Mouse (Mus musculus) heart, adult 2 months (tissue): ENCODE measurements at regions not wholly inside any gene's neighbourhood (a gene's known extent, or its start where the extent isn't known, plus 50 kb on each side); places are given as distances from the start of the nearest gene placed in this dataset.

Source experiments
- DNase-seq, 2 experiments: peaks; one replicate each; pipeline ENCODE4 v3.0.0; 2021
- H3K27ac ChIP-seq: fragments of 200-600 bp; 2 replicates; pipeline ENCODE4 v1.8.1; 2022
- H3K27me3 ChIP-seq: fragments of 200-500 bp; 2 replicates; pipeline ENCODE4 v1.6.1; 2012; ENCODE audit warnings: mild to moderate bottlenecking, low read length, inconsistent platforms, mixed read lengths; ENCODE audit not compliant: control insufficient read depth, insufficient read depth
- H3K36me3 ChIP-seq: fragments of 200-500 bp; 2 replicates; pipeline ENCODE4 v1.6.1; 2012; ENCODE audit warnings: low read length, inconsistent platforms; ENCODE audit not compliant: control insufficient read depth, insufficient read depth
- H3K4me1 ChIP-seq: fragments of 200-500 bp; 2 replicates; pipeline ENCODE4 v1.6.1; 2011; ENCODE audit warnings: low read length; ENCODE audit not compliant: control insufficient read depth, insufficient read depth
- H3K4me3 ChIP-seq: fragments of 200-600 bp; 2 replicates; pipeline ENCODE4 v1.8.1; 2022
- H3K79me2 ChIP-seq: fragments of 200-500 bp; replicated peaks from 2 replicates; pipeline ENCODE4 v1.6.1; 2012; ENCODE audit warnings: mild to moderate bottlenecking, inconsistent platforms, low read length, moderate library complexity, mixed read lengths; ENCODE audit not compliant: control insufficient read depth, insufficient read depth
- H3K9ac ChIP-seq: fragments of 200-500 bp; 2 replicates; pipeline ENCODE4 v1.6.1; 2012; ENCODE audit warnings: low read depth, mild to moderate bottlenecking, control low read depth, inconsistent platforms, low read length, mixed read lengths
- CTCF ChIP-seq: fragments of 200-600 bp; IDR thresholded peaks from 2 replicates; pipeline ENCODE4 v1.8.1; 2022; ENCODE audit warnings: antibody characterized with exemption, mild to moderate bottlenecking, moderate library complexity
- EP300 ChIP-seq: fragments of 200-500 bp; IDR thresholded peaks from 2 replicates; pipeline ENCODE4 v1.6.1; 2011; ENCODE audit warnings: low read depth, low read length, control low read depth; ENCODE audit not compliant: insufficient read depth
- POLR2A ChIP-seq: fragments of 200-500 bp; IDR thresholded peaks from 2 replicates; pipeline ENCODE4 v1.6.1; 2011; ENCODE audit warnings: mild to moderate bottlenecking, low read depth, low read length, control low read depth; ENCODE audit not compliant: insufficient read depth
- WGBS: fragments of 180-500 bp; shearing (Covaris S2); methylation state at CpG from one replicate; pipeline ENCODE4 v1.1.7; 2018; 5-methylcytosine and 5-hydroxymethylcytosine counted together
- intact Hi-C: fragments of 180-260 bp; cut with DNase I; formaldehyde crosslinking; loops from one replicate; pipeline ENCODE4 v1.15.1; 2025

GRCm38 (mm10) chr4:64200151-64200807, 153.5 kb upstream of the Tnc start:
- H3K36me3 ChIP-seq, result no peaks in the 10 kb centered on the region
- H3K27me3 ChIP-seq, result no peaks in the 10 kb centered on the region
- intact Hi-C loops, result no loop called here
- H3K4me3 ChIP-seq, result no peak overlapping the region
- H3K79me2 ChIP-seq, result no peaks in the 10 kb centered on the region
- WGBS, result 12% methylated on average over 3 of the region's 3 CpGs
- no peak for TF ChIP-seq POLR2A
- no peak for TF ChIP-seq CTCF
- no peak for TF ChIP-seq EP300
- H3K9ac ChIP-seq, result no peak overlapping the region
- H3K4me1 ChIP-seq, result peaks cover 2% of the 10 kb centered on the region
- no peak overlapping the region for H3K27ac ChIP-seq
- DNase-seq, result peak in 1 of 2 experiments; percentile 8

GRCm38 (mm10) chr4:64184986-64185385, 138.2 kb upstream of the Tnc start:
- DNase-seq, result no peak
- Histone ChIP-seq H3K4me3 (no peak overlapping the region), H3K79me2 (no peaks in the 10 kb centered on the region), H3K4me1 (no peaks in the 10 kb centered on the region), H3K9ac (no peak overlapping the region), H3K27me3 (no peaks in the 10 kb centered on the region), H3K36me3 (no peaks in the 10 kb centered on the region), H3K27ac (no peak overlapping the region)
- no peak for TF ChIP-seq POLR2A
- TF ChIP-seq CTCF, result no peak
- no peak for TF ChIP-seq EP300
- intact Hi-C loops, result no loop called here

GRCm38 (mm10) chr4:64175938-64176337, 129.1 kb upstream of the Tnc start:
- Histone ChIP-seq H3K4me1 (no peaks in the 10 kb centered on the region), H3K79me2 (no peaks in the 10 kb centered on the region), H3K27me3 (no peaks in the 10 kb centered on the region), H3K4me3 (no peak overlapping the region), H3K36me3 (no peaks in the 10 kb centered on the region), H3K9ac (no peak overlapping the region), H3K27ac (no peak overlapping the region)
- intact Hi-C loops, result no loop called here
- TF ChIP-seq POLR2A, result no peak
- no peak for TF ChIP-seq CTCF
- no peak for TF ChIP-seq EP300
- peak in 1 of 2 experiments; percentile 13 for DNase-seq
- WGBS, result 33% methylated on average over 3 of the region's 3 CpGs

GRCm38 (mm10) chr4:64171476-64171875, 124.7 kb upstream of the Tnc start:
- H3K4me1 ChIP-seq, result no peaks in the 10 kb centered on the region
- H3K27ac ChIP-seq, result no peak overlapping the region
- DNase-seq, result no peak
- no peaks in the 10 kb centered on the region for H3K79me2 ChIP-seq
- no peaks in the 10 kb centered on the region for H3K36me3 ChIP-seq
- intact Hi-C loops, result no loop called here
- H3K27me3 ChIP-seq, result no peaks in the 10 kb centered on the region
- H3K4me3 ChIP-seq, result no peak overlapping the region
- no peak overlapping the region for H3K9ac ChIP-seq
- no peak for TF ChIP-seq CTCF
- TF ChIP-seq EP300, result no peak
- no peak for TF ChIP-seq POLR2A
- WGBS, result 85% methylated on average over 3 of the region's 3 CpGs

DNA sequence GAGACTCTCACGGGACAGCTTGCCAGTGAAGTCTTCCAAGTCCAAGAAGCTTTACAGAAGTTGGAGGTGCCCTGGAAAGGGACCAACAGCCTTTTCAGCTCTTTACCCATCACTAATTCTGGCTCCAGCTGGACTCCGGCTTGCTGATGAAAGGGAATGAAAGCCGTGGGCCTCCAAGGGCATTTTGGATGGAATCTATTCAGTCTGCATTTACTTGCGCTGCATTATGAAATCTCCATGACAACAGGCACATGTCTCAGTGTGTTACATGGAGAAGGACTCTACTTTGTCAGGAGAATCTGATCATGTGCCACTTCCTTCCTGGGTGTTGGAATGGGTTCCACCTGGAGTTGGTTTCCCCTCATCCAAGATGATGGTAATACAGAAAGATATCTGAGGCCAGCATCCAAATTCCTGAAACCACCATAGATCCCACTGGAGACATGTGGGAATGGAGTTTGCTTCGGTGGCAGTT, 102.2 kb upstream of the Tnc start:
- WGBS, result 76% methylated on average over 5 of the region's 5 CpGs
- Histone ChIP-seq H3K9ac (no peak overlapping the region), H3K27me3 (no peaks in the 10 kb centered on the region), H3K36me3 (no peaks in the 10 kb centered on the region), H3K27ac (no peak overlapping the region), H3K79me2 (no peaks in the 10 kb centered on the region), H3K4me1 (no peaks in the 10 kb centered on the region), H3K4me3 (no peak overlapping the region)
- DNase-seq, result no peak
- intact Hi-C loops, result no loop called here
- TF ChIP-seq POLR2A (no peak), EP300 (no peak), CTCF (no peak)

- intact Hi-C loops, result no loop called here
- H3K4me1 ChIP-seq, result no peaks in the 10 kb centered on the region
- no peak overlapping the region for H3K9ac ChIP-seq
- no peak for TF ChIP-seq EP300
- no peak for TF ChIP-seq CTCF
- TF ChIP-seq POLR2A, result no peak
- no peak overlapping the region for H3K27ac ChIP-seq
- DNase-seq, result no peak
- no peak overlapping the region for H3K4me3 ChIP-seq
- no peaks in the 10 kb centered on the region; the same call in 1 of the 2 replicates for H3K27me3 ChIP-seq
- 64% methylated on average over 2 of the region's 2 CpGs for WGBS
- H3K79me2 ChIP-seq, result no peaks in the 10 kb centered on the region
- H3K36me3 ChIP-seq, result no peaks in the 10 kb centered on the region
Measured at GRCm38 (mm10) chr4:64145924-64146323, 99.1 kb upstream of the Tnc start.
